ENCODE assay signal across 12 mouse cellular contexts in genomic region chr1:131174299-131174861, GRCm38 (mm10). TPM values are rescaled to one million over a fixed set of nuclear protein-coding genes. Genes with fewer than 3 reads are reported as not detected.
DNase-seq lines count a peak whose midpoint lies in the region.
"Had no signal": no experiment of that assay in that cellular context is flagged by ENCODE, and none has a peak within 500 bp of the region (broad histone marks: within the 10 kb centered on the region; RNA-seq: fewer than 3 reads in every experiment).

No protein-coding gene starts in this region.

- DNase-seq in cerebellum, adult 9-10 months: peak; percentile 16
- no peak for DNase-seq in cerebellum, adult 11-12 months
- DNase-seq in kidney, postnatal 10 days: peak; percentile 38
- no peak for DNase-seq in kidney, adult 8-10 months
- DNase-seq in adrenal gland, postnatal 36 days: peak; percentile 46 to 49
- peak; percentile 21 for DNase-seq in brain, adult 2 months (ENCODE audit: low read depth, low spot score)
- DNase-seq in thymus, postnatal 4 days: no peak
- DNase-seq: forebrain, postnatal 0 days; heart, postnatal 14 days; right cerebral cortex, postnatal 14 days; thymus, postnatal 14 days had no signal

RNA-seq across cellular contexts. Expression of gene Eif2d, which starts 21.4 kb away (rescaled TPM):
- total RNA-seq in adrenal gland, postnatal 36 days (2021): 10 to 100 TPM; 34.8 to 46.9 TPM

RNA-seq across cellular contexts. Expression of gene Dyrk3, which starts 36.2 kb away (rescaled TPM):
- total RNA-seq in adrenal gland, postnatal 36 days (2021): 1 to 10 TPM; 4.3 to 7.3 TPM
- total RNA-seq: gastrocnemius, adult 8-10 months had no signal

Comparison
In these comparisons a context has a peak if more than half of its experiments do, and no peak if none do; other contexts are left out.
1. DNase-seq: peak in cerebellum, adult 9-10 months (single experiment), kidney, postnatal 10 days (single experiment), adrenal gland, postnatal 36 days (2 of 2) and brain, adult 2 months (single experiment); none in cerebellum, adult 11-12 months (single experiment), kidney, adult 8-10 months (0 of 2) and thymus, postnatal 4 days (single experiment).